Mouse (Mus musculus) brain, embryonic 14.5 days (tissue): Measurements from ENCODE around the gene Mcts1. TPM values are rescaled to one million over a fixed set of nuclear protein-coding genes. Genes with fewer than 3 reads are reported as not detected.

Source experiments
- DNase-seq: peaks from one replicate; pipeline ENCODE4 v3.0.0-alpha.2; 2011; ENCODE audit warnings: low read depth
- CTCF ChIP-seq: fragments of 200-500 bp; IDR thresholded peaks from 2 replicates; pipeline ENCODE4 v1.5.1; 2012; ENCODE audit warnings: inconsistent platforms, mild to moderate bottlenecking, moderate library complexity, borderline replicate concordance; ENCODE audit not compliant: insufficient read depth, insufficient read length; ENCODE audit errors: extremely low read depth
- POLR2A ChIP-seq: fragments of 200-500 bp; IDR thresholded peaks from 2 replicates; pipeline ENCODE4 v1.6.1; 2012; ENCODE audit warnings: mild to moderate bottlenecking, inconsistent platforms, borderline replicate concordance; ENCODE audit not compliant: poor library complexity, insufficient read depth, insufficient read length, severe bottlenecking; ENCODE audit errors: extremely low read depth
- polyA plus RNA-seq: library from polyadenylated mRNA; depleted of rRNA; stranded (reverse); fragments of >200 nt; gene quantifications from 2 replicates; pipeline ENCODE4 v1.2.3, GENCODE M21; 2012; rRNA removed

The Mcts1 gene
- polyA plus RNA-seq, 1 experiment: 89.9 TPM

GRCm38 (mm10) chrX:38593180-38593889 lies 7.0 kb upstream of the Mcts1 start:
- TF ChIP-seq CTCF: no peak
- no peak for TF ChIP-seq POLR2A
- peak; percentile 45 for DNase-seq

GRCm38 (mm10) chrX:38600995-38601369 lies 604 bp downstream of the Mcts1 start:
- TF ChIP-seq POLR2A (no peak), CTCF (no peak)
- peak; percentile 66 for DNase-seq

GRCm38 (mm10) chrX:38634801-38635637 lies 34.6 kb downstream of the Mcts1 start, which contains the start of gene C1galt1c1:
Gene C1galt1c1, minus strand, starts transcription at chrX:38635087.
- TF ChIP-seq POLR2A (peak; percentile 31; the same call in 1 of the 2 replicates), CTCF (no peak)
- DNase-seq: peak; percentile 96

DNA sequence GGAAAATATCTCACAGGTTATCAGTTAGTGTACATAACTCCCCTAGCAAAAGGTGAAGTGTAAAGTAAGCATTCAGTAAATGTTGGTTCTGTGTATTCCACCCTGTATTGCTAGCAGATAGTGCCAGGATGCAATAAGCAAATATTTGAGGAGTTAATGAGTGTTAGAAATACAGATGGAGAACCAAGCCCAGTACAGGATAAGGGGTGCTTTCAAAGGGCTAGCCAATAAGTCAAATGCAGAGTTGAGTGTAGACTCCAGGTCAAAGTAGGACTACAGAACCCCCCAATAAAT lies 35.2 kb downstream of the Mcts1 start:
- no peak for TF ChIP-seq CTCF
- no peak for TF ChIP-seq POLR2A

GRCm38 (mm10) chrX:38641435-38641834 lies 41.1 kb downstream of the Mcts1 start:
- TF ChIP-seq CTCF (no peak), POLR2A (no peak)
- DNase-seq: no peak

More for the DNA sequence above, 35.2 kb downstream of the Mcts1 start:
- no peak for DNase-seq

- TF ChIP-seq POLR2A (no peak), CTCF (no peak)
- no peak for DNase-seq
Measured at GRCm38 (mm10) chrX:38642183-38642582, 41.8 kb downstream of the Mcts1 start.

DNA sequence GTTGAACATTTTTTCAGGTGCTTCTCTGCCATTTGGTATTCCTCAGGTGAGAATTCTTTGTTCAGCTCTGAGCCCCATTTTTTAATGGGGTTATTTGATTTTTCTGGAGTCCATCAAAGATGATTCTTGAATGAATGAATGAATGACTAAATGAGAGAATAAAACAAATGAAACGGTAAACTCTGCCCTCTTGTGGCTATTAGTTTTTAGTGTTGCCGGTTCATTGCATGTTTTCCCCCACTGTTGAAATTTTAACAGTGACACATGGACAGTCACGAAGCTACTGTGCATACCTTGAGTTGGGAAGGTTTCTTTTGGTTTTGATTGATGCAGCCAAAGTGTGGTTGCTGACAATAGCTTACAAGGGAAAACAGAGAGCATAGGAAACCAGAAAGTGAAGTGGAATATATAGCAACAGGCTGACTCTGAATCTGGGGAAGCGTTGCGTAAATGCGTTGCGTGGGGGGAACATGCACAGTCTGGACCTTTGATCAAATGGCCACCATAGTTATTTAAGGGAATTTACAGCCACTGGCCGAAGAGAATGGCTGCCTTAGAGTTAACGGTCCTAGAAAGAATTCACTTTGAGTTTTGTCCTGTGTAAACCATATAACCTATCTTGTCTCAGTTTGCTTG lies 50.1 kb downstream of the Mcts1 start:
- DNase-seq: no peak
- TF ChIP-seq CTCF (no peak), POLR2A (no peak)

DNA sequence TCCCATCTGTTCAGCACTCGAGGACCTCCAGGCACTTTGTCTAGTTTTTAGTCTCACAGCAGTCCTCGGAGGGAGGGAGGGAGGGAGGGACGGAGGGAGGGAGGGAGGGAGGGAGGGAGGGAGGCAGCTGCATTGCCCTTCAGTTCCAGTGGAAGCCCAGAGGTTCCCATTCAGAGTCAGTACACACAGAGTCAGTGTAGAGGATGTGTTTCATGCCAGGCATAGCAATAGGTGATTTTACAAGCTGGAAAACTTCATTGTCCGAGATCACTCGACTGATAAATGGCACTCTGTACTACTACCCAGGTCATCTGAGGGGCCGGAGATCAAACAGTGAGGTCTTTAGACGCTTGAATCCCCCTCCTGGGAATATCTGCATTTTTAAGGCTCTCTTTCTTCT lies 50.8 kb downstream of the Mcts1 start:
- no peak for DNase-seq
- TF ChIP-seq POLR2A: no peak
- no peak for TF ChIP-seq CTCF

DNA sequence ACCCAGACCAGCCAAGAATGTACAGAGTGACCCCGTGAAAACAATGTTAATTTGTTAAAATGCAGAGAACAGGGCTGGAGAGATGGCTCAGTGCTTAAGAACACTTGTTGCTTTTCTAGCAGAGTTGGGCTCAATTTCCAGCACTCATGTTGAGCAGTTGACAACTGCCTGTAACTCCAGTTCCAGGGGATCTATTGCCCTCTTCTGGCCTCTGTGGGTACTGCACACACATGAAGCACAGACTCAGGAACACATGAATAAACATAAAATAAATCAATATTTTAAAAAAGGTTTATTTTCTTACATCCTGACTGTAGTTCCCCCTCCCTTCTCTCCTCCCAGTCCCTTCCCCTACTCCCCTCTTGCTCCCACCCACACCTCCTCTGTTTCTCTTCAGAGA lies 52.8 kb downstream of the Mcts1 start:
- DNase-seq: no peak
- peak; percentile 16; the same call in 1 of the 2 replicates for TF ChIP-seq CTCF
- no peak for TF ChIP-seq POLR2A

- no peak for DNase-seq
- peak; percentile 45; the same call in 1 of the 2 replicates for TF ChIP-seq CTCF
- TF ChIP-seq POLR2A: no peak
Measured at GRCm38 (mm10) chrX:38654681-38655080, 54.3 kb downstream of the Mcts1 start.

- no peak for DNase-seq
Measured at GRCm38 (mm10) chrX:38656206-38656883, 56.0 kb downstream of the Mcts1 start.

More at GRCm38 (mm10) chrX:38656206-38656883, 56.0 kb downstream of the Mcts1 start:
- TF ChIP-seq POLR2A: no peak
- no peak for TF ChIP-seq CTCF

Other genes starting within 250 kb of the Mcts1 start
- gene Lamp2, start 144.1 kb upstream of the Mcts1 start, polyA plus RNA-seq: 40.6 and 49.5 TPM in 2 replicates
- 15.7 and 19.6 TPM in 2 replicates for gene Cul4b, start 24.4 kb upstream of the Mcts1 start, polyA plus RNA-seq
- gene C1galt1c1, start 34.5 kb downstream of the Mcts1 start, polyA plus RNA-seq: 19.0 and 19.8 TPM in 2 replicates
- 0.05 TPM in 1 of 2 replicates, not detected in the other for gene 6030498E09Rik, start 172.1 kb downstream of the Mcts1 start, polyA plus RNA-seq